Mouse (Mus musculus) lung, adult 18-20 months (tissue): ENCODE measurements at regions not wholly inside any gene's neighbourhood (a gene's known extent, or its start where the extent isn't known, plus 50 kb on each side); places are given as distances from the start of the nearest gene placed in this dataset.
A peak's percentile ranks its signal among the peaks of the same experiment; 100 is the strongest.
"Not testable (repeated sequence)": the region's sequence is repeated elsewhere in the genome, so short reads cannot be mapped to it uniquely, and the experiment has no call there.

Source experiments
- DNase-seq, 2 experiments: peaks; one replicate each; pipeline ENCODE4 v3.0.0; 2022; ENCODE audit warnings: mixed read lengths in 2 of 2

DNA sequence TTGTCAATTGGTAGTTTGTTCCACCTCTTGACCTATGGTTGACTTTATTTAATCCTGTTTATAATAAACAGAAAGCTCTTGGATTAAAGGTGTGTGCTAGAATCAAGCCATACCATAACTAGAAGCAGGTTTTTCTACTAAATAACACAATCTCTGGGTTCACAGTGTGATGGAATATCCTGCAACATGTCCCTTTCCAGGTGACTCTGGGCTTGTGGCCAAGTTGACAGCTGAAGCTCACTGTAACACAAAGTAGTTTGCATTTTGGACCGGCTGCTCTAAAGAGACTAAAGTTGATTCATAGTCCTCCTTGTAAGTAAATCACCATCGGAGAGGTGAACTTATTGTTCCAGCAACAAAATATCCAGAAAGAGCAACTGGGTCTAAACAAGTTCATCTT, 149.3 kb upstream of the Kctd3 start:
- no peak for DNase-seq

DNA sequence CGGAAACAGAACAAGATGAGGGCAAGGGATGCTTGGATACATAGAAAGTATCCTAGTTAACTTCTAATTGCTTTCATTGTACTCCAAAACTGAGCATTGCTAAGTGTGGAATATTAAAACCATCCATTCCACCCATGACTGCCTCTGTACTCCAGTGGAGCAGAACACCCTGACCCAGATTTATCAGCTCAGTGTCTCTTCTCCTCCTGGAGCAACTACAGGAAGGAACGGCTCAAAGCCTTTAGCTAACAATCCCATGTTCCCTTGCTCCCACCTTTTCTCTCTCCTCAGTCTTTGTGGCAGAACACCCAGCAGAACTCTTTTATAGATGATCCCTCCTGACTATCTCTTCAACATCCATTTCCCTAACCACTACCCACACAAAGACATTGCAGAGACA, 146.7 kb upstream of the Kctd3 start:
- no peak for DNase-seq

DNA sequence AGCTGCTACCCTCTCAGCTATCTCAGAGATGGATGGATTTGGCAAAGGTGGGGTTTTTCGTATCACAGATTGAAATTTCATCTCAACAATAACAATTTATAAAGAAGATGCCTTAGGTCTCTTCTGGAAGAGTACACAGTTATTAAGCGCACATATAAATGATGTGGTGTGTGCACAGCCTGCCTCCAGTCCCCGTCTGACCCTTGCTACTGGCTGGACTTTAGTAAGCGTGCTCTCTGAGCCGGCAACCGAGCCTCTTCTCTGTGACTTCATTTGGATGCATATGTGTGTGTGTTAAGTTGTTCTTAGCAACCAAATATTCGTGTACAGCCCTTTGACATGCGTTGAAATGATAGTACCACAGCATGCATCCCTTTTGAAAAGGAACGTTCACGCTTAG, 145.5 kb upstream of the Kctd3 start:
- DNase-seq, result no peak

DNA sequence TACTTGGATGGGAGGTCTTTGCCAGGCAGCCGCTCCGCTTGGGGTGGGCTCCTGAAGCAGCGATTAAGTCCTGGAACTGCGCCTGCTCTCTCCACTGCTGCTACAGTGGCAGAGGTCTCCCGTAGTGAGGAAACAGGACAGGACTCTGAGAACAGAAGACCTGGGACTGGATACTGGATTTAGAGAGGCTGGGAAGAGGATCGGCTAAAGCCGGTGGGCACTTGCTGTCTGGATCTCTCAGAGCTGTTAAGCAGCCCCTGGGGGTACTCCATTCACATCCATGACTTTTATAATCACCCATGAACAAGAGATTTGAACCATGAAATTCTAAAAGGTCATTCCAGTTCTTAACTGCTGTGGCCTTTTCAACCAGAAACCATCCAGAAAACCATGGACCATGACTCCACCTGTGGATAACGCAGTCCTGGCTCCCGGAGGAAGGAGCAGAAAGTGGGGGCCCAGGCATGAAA, 135.4 kb upstream of the Kctd3 start:
- no peak for DNase-seq

DNA sequence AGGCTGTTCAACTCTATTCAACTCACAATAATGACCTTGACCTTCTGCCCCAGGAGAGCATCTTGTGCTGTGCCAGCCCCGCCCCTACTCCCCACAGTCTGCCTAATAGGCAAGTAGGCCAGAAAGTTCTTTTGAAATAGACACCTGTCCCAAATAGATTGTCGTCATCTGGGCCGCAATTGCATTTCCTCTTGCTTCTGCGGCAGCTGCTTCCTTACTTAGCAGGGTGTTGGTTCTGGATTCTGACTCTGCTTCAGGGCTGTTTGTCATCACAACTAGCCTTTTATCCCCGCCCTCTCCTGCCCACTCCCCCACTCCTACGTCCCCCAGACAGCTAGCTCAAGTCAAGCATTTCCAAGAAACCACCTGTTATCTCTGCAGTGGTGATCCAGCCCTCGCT, 134.9 kb upstream of the Kctd3 start:
- DNase-seq, result no peak

DNA sequence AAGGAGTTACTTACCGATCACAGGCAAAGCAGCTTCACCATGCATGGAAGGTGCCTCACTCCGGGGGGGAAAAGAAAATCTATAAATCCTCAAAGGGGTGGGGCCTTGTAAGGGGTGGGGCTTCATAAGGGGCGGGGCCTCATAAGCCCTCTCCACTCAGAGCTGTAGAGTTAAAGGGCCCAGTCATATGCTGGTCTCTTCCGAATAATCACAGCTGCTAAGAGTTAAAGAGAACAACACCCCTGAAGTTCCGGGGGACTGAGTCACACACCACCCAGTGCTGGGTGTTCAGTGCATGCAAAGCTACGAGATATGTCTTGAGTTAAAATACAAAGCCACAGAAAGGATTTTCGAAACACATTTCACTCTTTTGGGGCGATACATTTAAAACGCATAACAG, 134.1 kb upstream of the Kctd3 start:
- DNase-seq, result no peak

DNA sequence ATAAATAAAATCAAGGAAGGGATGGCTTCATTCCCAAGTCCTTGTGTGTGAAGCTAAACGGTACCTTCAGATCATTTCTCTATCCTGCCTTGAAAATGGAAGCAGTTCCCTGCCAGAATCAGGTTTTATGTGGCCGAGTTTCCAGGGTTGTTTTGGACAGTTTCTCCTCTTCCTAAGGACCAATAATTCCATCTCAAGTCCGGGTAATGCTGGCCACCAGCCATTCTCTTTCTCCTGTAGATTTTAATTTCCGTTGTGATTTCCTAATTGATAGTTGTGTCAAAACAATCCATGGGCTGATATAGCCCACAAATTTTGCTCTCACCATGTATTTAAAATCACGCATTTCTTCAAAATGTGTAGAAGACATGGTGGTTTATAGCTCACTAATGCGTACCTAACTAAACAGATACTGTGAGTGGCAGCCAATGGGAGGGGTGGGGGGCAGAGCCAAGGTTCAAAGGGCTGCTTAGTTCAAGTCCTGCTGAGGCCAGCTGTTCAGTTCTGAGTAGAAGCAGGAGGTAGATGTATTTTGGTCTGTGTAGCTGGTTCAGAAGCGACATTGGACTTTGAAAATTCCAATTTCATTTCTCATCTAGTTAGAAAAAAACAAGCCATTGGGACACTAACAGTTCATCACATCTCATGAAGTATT, 129.2 kb upstream of the Kctd3 start:
- DNase-seq, result peak in 1 of 2 experiments; percentile 20

DNA sequence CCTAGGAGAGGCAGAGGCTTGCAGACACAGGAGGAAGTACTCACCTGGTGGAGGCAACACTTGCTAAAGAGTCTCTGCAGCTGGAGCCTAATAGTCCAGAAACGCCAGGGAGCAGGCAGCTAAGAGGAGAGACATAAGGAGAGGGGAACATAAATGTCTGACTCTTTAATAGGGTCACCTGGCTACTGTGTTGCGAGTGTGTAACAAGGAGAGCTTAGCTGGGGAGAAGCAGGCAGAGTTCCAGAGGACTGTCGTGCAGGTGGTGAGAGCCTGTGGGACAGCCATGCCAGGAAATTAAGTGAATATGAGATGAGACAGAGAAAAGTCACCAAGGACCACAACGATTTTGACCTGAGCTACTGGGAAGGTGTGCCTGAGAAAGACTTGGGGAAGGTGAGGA, 128.2 kb upstream of the Kctd3 start:
- no peak for DNase-seq

DNA sequence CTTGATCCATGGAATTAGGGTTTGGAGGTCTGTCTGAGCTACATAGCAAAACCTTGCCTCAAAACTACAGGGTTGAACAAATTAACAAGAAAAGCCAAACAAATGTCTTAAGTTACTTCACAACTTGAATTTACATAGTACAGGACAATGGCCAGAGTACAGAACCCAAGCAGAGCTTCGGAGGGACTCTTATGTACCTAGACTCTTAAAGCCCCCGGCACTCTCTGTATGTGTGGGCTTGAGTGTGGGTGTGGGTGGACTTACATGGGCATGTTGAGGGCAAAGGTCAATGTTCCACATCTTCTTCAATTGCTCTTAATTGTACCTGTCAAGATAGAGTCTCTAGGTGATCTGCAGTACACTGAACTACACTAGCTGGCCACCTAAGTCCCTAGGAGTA, 121.1 kb upstream of the Kctd3 start:
- DNase-seq, result no peak

DNA sequence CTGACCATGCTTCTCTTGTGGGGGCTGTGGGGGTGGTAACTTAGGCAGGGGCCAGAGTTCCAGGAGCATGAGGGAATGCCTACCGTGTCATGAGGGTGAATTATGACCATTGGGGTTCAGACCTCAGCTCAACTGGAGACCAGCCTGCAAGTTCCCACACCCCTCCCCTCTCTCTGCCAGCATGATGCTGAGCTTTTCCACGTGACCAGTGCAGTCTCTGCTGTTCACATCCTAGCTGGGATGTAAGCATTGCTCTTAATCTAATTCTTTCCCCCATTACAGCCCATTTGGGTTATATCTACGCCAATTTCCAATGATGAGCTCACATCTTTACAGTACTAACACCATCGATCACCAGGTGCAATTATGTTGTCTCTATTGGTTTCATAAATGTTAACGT, 120.6 kb upstream of the Kctd3 start:
- not testable (repeated sequence) for DNase-seq

DNA sequence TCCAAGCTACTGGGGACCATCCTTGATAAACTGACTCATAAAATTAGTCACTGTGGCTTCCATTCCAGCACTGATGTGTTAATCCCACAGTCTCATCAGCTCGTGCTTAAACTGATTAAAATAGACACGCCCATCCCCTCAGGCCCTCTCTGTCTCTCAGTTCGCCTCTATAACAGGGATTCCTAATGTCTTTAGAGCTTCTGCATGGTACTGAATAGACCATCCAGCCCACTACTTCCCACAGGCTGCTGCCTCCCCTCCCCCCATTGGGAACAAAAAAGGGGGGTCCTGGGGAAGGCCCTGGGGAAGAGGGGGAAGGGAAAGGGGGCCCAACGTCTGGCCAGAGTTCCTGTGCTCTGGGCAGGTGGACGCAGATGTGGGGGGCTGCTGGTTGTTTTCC, 119.7 kb upstream of the Kctd3 start:
- no peak for DNase-seq

DNA sequence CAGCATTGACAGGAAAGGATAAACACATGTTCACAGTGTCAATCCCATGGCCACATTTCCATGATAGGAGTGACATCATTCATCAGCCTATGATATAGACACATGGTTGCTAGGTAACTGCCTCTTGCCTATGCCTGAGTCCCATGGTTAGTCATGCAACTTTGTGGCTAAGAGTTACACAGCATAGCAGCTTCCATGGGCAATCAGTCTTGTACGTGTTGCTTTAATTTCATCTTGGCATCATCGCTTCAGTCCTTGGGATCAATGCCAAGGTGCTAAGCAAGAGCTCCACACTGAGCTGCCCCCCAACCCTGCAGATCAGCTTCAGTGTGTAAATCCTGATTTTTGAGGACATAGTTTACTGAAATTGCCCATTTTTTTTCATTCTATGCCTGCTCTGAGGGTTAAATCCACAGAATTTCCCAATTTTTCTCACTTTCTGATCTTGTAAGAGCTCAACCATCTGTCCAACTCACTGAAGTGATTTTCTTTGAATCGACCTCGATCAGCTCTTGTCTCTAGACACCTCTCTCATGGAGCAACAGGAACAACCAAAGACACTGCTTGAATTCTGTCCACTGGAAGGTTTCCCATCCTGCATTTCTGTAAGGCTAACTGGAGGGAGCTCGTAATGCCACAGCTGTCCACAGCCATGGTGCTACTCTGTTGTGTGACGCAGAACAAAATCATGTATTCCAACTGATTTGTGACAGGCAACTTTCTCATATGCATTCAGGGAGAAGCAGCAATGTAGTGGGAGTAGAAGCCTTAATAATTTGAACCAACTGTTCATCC, 112.5 kb upstream of the Kctd3 start:
- DNase-seq, result no peak

DNA sequence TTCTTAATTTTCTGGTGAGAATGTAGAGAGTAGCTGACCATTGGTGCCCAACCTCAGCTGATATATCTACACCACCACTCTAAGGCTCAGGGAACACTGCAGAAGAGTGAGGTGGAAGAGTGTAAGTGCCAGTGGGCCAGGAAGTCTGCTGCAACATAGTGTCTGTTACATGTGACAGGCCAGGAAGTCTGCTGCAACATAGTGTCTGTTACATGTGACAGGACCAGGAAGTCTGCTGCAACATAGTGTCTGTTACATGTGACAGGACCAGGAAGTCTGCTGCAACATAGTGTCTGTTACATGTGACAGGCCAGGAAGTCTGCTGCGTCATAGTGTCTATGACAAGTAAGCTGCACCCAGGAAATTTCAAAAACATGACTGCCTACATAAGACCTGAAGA, 111.4 kb upstream of the Kctd3 start:
- DNase-seq, result peak in 1 of 2 experiments; percentile 16

DNA sequence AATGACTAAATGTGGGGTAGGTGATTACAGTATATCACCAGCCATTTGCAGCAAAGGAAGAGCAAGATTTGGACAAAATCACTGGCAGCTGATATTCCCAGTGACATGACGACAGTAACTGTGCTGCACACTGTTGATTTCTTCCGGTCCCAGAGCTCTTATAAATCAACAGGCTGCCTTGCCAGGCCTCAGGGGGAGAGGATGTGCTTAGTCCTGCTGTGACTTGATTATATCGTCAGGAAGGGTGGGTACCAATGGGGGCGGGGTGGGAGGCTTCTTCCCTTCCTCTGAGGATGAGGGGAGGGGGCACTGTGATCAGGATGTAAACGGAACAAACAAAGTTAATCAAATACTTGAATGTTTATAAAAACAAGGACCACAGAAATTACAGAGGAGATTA, 110.9 kb upstream of the Kctd3 start:
- peak; percentile 11 to 56 for DNase-seq

DNA sequence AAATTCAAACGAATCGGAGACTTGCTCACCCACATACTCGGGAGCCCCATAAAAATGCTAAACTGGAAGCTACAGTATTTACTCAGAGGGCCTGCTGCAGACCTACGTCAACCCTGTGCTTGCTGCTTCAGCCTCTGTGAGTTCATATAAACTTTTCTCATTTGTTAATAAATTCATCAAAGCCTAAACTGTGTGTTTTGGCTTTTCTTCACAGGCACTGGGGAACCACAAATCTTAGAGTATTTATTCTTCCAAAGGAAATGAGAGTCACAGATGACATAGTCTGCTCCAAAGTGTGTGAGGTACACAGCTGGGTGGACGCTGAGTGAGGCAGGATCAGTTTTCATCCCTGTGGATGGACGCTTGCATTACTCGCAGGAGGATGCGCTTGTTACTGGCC, 108.3 kb upstream of the Kctd3 start:
- no peak for DNase-seq

DNA sequence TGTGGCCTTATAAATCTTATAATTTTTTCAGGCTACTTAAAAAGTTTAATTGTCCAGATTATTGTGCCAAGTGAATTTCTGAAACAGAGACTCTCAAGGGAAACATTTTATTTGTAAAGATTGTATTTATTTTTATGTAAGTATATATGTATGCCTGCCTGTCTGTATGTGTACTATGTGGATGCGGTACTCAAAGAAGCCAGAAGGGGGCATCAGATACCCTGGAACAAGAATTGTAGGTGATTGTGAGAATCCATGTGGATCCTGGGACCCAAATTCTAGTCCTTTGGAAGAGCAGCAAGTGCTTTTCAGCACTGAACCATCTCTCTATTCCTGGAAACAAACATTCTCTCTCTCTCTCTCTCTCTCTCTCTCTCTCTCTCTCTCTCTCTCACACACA, 107.6 kb upstream of the Kctd3 start:
- DNase-seq, result no peak

DNA sequence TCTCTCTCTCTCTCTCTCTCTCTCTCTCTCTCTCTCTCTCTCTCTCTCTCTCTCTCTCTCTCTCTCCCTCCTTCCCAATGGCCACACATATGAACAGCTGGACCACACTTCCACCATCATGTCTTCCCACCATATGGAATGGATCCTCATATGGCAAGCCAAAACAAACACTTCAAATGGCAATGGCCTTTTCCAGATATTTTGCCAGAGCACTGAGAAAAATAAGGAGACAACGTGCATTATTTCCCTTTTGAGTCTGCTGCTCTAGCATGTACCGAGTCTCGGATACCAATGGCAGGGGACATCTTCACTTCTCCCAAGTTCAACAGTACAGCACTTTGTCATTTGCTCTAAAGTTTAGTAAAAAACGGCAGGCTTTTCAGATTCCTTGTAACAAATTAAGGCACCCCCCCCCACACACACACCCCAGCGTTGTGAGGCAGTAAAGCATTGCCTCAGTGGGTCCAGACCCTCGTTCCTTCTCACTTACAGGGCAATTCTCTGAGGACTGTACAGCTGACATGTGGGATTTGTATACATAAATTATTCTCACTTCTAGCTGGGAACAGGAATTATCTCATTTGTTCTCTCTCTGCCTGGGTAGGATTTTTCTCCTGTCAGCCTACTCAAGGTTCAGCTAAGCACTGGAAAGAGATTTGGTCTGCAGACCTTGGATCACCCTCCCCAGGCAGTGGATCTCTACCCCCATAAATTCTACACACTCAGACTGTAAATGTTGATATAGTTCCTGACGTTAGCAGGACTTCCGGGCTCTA, 100.8 kb upstream of the Kctd3 start:
- no peak for DNase-seq

DNA sequence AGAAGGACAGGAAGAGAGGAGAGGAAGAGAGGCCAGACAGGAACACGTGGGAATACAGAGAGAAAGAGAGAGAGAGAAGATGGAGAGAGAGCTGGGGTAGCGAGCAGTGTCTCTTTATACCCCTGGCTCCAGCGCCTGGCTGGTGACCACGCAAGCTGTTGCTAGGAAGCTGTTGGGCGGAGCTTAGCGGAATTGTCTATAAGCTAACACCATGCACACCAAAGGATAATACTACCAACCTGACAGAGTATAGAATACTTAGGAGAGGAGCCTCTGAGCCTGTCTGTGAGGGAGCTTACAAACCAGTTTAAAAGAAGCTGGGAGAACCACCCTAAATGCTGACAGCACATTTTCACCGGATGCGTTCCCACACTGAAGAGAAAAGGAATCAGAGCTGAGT, 100.2 kb upstream of the Kctd3 start:
- no peak for DNase-seq

DNA sequence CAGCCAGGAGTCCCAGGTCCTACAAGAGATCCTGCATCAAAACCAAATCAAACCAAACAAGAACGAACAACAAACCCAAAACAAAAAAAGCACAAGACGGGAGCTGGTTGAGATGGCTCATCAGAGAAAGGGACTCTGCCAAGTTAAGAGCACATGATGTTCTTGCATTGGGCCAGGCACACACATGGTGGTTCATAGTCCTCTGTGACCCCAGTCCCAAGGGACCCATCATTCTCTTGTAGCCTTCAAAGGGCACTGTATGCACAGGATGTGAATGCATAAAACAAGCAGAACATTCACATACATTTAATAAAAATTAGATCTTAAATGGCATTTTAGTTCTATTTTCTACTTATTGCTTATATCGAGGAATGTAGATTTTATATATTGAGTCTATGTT, 99.5 kb upstream of the Kctd3 start:
- no peak for DNase-seq

DNA sequence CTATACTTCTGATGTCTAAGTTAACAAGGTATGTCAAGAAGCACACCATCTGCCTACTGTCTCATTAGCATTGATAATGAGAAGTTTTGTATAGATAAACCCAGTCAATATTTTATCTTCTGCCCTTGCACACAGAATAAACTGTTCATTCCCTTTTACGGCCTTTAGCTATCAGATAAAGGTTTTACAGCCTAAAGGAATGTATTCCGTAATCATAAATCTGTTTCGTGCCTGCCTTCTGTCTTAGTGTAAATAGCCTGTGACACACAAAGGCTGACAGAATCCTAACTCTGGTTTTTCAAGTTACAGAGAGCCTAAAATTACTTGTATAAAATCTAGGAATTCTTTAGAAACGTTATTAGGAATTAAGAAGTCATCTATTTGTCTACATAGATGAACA, 97.6 kb upstream of the Kctd3 start:
- DNase-seq, result no peak

DNA sequence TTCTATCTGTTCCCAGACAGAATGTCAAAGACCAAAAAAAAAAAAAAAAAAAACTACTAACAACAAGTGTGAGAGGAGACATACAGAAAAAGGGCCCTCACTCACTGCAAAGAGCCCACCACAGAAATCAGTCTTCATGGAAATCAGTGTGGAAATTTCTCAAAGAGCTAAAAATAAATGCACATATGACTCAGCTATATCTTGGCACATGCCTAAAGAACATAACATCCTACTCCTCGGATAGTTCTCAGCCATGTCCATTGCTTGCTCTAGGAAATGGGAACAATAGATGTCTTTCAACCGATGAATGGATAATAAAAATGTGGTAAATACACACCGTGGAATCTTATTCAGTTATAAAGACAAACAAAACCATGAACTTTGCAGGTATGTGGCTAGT, 95.1 kb upstream of the Kctd3 start:
- no peak for DNase-seq

DNA sequence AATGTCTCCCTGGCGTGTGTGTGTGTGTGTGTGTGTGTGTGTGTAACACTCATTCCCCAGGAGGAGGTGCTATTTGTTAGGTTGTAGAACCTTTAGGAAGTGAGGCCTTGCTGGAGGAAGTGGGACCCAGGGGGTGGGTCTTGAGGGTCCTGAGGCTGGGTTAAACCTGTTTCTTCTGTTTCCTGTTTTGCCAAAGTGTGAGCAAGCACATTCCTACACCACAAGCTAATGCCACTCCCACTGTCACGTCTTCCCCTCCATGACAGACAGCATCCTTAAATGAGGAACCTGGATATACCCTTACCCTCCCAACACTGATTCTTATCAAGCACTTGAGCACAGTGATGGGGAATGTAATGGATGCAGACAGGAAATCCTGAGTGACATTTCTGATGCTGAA, 91.5 kb upstream of the Kctd3 start:
- no peak for DNase-seq

DNA sequence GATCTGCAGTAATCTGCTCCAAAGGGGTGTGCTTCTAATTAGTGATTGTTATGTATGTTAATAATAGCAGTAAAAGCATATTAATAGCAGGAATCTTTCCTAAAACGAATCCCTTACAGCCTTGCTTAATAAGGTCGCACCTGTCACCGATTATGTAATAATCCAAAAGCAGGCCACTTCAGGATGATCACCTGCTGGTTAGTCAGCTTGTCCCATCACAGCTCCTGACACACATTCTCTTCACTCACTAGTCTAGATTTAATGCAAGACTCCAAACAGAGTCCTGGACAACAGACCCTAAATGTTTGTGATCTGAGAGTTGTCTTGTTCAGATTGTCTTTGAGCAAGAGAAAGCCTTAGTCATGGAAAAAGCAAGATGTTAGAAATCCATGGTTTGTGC, 85.2 kb upstream of the Kctd3 start:
- DNase-seq, result no peak

DNA sequence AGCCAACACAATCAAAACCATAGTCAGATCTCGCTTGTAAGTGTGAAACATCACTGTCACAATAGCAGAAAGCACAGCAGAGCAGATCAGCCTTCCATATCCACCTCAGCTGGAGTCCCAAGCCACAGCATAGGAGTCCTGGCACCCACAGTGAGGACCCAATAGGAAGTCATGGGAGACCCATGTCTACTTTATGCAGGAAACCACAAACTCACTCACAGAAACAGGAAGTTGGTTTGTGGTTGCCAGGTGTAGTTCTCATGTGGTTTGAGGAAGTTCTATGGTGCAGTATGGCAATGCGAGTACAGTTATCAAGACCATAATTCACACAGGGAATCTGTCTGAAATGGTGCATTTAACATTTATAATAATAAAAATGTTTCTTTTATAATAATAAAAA, 77.6 kb upstream of the Kctd3 start:
- DNase-seq, result no peak
